Mouse (Mus musculus): ENCODE measurements around the gene Rpl23a.

The Rpl23a gene

GRCm38 (mm10) chr11:78182961-78183844 is at the start of gene Rpl23a:
Gene Rpl23a (minus strand): TSS chr11:78183584.
- no peak for DNase-seq (ENCODE audit: low read depth)

- no peak for DNase-seq (ENCODE audit: low read depth)
Observed at GRCm38 (mm10) chr11:78231518-78231917, 48.1 kb upstream of the Rpl23a start.

- DNase-seq (ENCODE audit: low read depth) = no peak
Observed at GRCm38 (mm10) chr11:78223586-78223985, 40.2 kb upstream of the Rpl23a start.

GRCm38 (mm10) chr11:78215709-78216317 is 32.4 kb upstream of the Rpl23a start:
- DNase-seq (ENCODE audit: low read depth) = no peak

- no peak for DNase-seq (ENCODE audit: low read depth)
Observed at GRCm38 (mm10) chr11:78213086-78213817, 29.9 kb upstream of the Rpl23a start.

GRCm38 (mm10) chr11:78211513-78211912 is 28.1 kb upstream of the Rpl23a start:
- no peak for DNase-seq (ENCODE audit: low read depth)

GRCm38 (mm10) chr11:78210615-78211014 is 27.2 kb upstream of the Rpl23a start:
- DNase-seq (ENCODE audit: low read depth) = no peak

- DNase-seq (ENCODE audit: low read depth) = no peak
Observed at GRCm38 (mm10) chr11:78209886-78210285, 26.5 kb upstream of the Rpl23a start.

GRCm38 (mm10) chr11:78207190-78207589 is 23.8 kb upstream of the Rpl23a start:
- no peak for DNase-seq (ENCODE audit: low read depth)

- no peak for DNase-seq (ENCODE audit: low read depth)
Observed at GRCm38 (mm10) chr11:78205361-78206206, 22.2 kb upstream of the Rpl23a start.

- no peak for DNase-seq (ENCODE audit: low read depth)
Observed at GRCm38 (mm10) chr11:78204287-78204686, 20.9 kb upstream of the Rpl23a start.

GRCm38 (mm10) chr11:78202372-78202771 is 19.0 kb upstream of the Rpl23a start:
- DNase-seq (ENCODE audit: low read depth) = no peak

GRCm38 (mm10) chr11:78195101-78195863 is 11.9 kb upstream of the Rpl23a start:
- no peak for DNase-seq (ENCODE audit: low read depth)

- DNase-seq (ENCODE audit: low read depth) = no peak
Observed at GRCm38 (mm10) chr11:78194411-78195100, 11.2 kb upstream of the Rpl23a start.

- DNase-seq (ENCODE audit: low read depth) = no peak
Observed at GRCm38 (mm10) chr11:78193113-78193512, 9.7 kb upstream of the Rpl23a start, which contains the start of gene Proca1. Gene Proca1 (plus strand): TSS chr11:78193392.

- DNase-seq (ENCODE audit: low read depth) = no peak
Observed at GRCm38 (mm10) chr11:78190041-78190440, 6.7 kb upstream of the Rpl23a start.

GRCm38 (mm10) chr11:78189234-78190040 is 6.1 kb upstream of the Rpl23a start:
- no peak for DNase-seq (ENCODE audit: low read depth)

GRCm38 (mm10) chr11:78188331-78189233 is 5.2 kb upstream of the Rpl23a start, which contains the start of gene Rab34:
Gene Rab34 (plus strand): TSS chr11:78188430.
- no peak for DNase-seq (ENCODE audit: low read depth)
